Mouse (Mus musculus): Measurements from ENCODE around the gene S100a4. TPM values are rescaled to one million over a fixed set of nuclear protein-coding genes. Genes with fewer than 3 reads are reported as not detected.

Gene S100a4
- polyA plus RNA-seq (2012; rRNA removed), result 8.3 and 8.7 TPM in 2 replicates

GRCm38 (mm10) chr3:90603623-90604022 is at the start of gene S100a4:
Gene S100a4, plus strand, starts transcription at chr3:90603771.
- 37% methylated on average over 3 of the region's 3 CpGs for WGBS
- DNase-seq (ENCODE audit: low read depth, low spot score), result no peak

GRCm38 (mm10) chr3:90555954-90556353 is 47.6 kb upstream of the S100a4 start:
- no peak for DNase-seq (ENCODE audit: low read depth, low spot score)
- WGBS, result 68% methylated on average over 5 of the region's 5 CpGs

- 82% methylated on average over 6 of the region's 6 CpGs for WGBS
- no peak for DNase-seq (ENCODE audit: low read depth, low spot score)
Measured at GRCm38 (mm10) chr3:90560008-90560628, 43.5 kb upstream of the S100a4 start, which contains the start of gene S100a3. Gene S100a3, plus strand, starts transcription at chr3:90560578.

GRCm38 (mm10) chr3:90574691-90575090 is 28.9 kb upstream of the S100a4 start:
- no peak for DNase-seq (ENCODE audit: low read depth, low spot score)
- WGBS, result 67% methylated on average over 5 of the region's 5 CpGs

- no peak for DNase-seq (ENCODE audit: low read depth, low spot score)
- 23% methylated on average over 3 of the region's 3 CpGs for WGBS
Measured at GRCm38 (mm10) chr3:90575320-90575719, 28.3 kb upstream of the S100a4 start.

DNA sequence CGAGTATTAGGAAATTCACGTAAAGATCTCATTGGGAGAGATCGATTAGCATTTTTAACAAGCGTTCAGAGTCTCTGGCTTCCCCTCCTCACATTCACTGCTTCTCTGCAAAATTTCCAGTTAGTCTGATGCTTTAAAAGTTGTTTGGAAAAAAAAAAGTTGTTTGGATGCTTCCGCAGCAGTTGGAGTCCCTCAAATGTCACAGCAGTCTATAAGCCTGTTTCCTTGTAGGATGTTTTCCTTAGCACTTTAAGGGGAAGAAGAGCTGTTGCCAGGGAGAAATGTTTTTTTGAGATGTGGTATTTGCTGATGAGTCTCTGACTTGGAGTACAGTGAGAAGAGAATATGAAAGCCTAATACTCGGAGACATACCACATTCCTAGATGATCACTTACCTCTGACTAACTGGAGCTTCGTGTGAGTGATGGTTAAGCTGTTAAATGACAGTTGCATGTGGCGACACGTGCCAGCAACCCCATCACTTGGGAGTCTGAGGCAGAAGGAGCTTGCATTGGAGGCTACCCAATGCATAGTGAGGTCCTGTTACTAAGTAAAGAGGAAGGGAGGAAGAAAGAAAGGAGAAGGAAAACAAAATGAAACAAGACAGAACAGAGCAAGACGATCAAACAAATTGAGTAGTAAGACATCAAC is 27.1 kb upstream of the S100a4 start:
- DNase-seq (ENCODE audit: low read depth, low spot score), result no peak

DNA sequence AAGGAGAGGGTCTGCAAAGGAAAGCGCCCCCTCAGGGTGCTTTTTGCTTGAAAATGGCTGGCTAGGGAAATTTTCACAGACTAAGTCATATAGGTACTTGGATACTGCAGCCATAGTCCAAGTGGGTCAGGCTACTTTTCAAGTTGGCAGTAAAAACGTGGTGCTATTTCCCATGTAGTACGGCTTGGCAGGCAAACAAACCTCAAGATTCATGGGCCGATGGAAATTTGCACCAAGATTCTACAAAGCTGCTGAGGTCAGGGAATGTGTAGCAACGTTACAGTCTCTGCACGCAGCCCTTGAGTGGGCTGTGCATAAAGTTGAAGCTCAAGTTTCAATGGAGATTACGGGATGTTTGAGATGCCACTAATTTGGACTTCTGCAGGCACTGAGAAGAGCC is 24.1 kb upstream of the S100a4 start:
- 68% methylated on average over 7 of the region's 7 CpGs for WGBS
- no peak for DNase-seq (ENCODE audit: low read depth, low spot score)

More for the DNA sequence above, 27.1 kb upstream of the S100a4 start:
- 74% methylated on average over 10 of the region's 10 CpGs for WGBS

GRCm38 (mm10) chr3:90581141-90581540 is 22.4 kb upstream of the S100a4 start:
- WGBS, result 98% methylated on average over 5 of the region's 5 CpGs
- no peak for DNase-seq (ENCODE audit: low read depth, low spot score)

GRCm38 (mm10) chr3:90582156-90582555 is 21.4 kb upstream of the S100a4 start:
- DNase-seq (ENCODE audit: low read depth, low spot score), result no peak
- WGBS, result 97% methylated on average over 1 of the region's 1 CpGs

DNA sequence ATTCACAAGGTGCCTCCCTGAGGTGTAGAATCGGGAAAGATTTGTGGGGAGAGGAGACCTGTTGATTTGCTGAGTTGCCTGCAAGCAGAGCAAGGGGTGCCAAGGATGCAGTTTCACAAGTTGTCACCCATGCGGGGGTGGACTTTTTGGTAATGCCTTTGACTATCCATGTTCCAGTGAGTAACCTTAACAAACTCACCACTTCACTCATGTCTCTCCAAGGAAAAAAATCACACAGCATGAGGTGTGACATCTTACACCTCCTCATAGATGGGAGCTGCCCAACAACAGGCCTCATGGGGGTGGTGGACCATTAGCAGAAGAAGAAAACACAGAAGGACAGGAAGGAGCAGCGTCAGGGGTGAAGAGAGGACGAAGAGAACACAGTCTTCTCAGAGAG is 21.0 kb upstream of the S100a4 start:
- WGBS, result 92% methylated on average over 4 of the region's 4 CpGs
- DNase-seq (ENCODE audit: low read depth, low spot score), result no peak

GRCm38 (mm10) chr3:90583893-90584292 is 19.7 kb upstream of the S100a4 start:
- 45% methylated on average over 3 of the region's 3 CpGs for whole genome bisulfite sequencing

GRCm38 (mm10) chr3:90585595-90585994 is 18.0 kb upstream of the S100a4 start:
- WGBS, result 12% methylated on average over 5 of the region's 5 CpGs
- DNase-seq (ENCODE audit: low read depth, low spot score), result peak; percentile 72

More at GRCm38 (mm10) chr3:90583893-90584292, 19.7 kb upstream of the S100a4 start:
- no peak for DNase-seq (ENCODE audit: low read depth, low spot score)

- DNase-seq (ENCODE audit: low read depth, low spot score), result no peak
- WGBS, result 55% methylated on average over 15 of the region's 15 CpGs
Measured at GRCm38 (mm10) chr3:90586016-90586643, 17.4 kb upstream of the S100a4 start.

DNA sequence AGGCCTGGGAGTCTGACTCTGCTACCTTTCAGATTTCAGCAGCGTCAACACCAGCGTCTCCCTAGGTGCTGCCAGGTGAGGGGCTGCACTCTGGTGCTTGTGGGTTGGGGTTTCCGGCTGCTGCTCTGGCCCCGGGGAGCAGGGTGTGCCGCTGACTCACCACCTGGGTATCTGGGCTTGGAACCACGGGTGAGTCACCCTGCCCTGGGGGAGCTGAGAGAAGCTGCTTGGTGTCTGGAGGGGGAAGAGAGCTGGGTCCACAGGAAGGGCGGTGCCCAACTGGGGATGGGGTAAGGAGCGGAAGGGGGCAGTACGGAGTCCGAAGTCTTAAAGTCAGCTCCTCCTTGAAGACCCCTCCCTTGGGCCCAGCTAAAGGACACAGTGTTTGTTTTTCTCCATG is 16.7 kb upstream of the S100a4 start:
- WGBS, result 6% methylated on average over 10 of the region's 10 CpGs
- DNase-seq (ENCODE audit: low read depth, low spot score), result no peak

DNA sequence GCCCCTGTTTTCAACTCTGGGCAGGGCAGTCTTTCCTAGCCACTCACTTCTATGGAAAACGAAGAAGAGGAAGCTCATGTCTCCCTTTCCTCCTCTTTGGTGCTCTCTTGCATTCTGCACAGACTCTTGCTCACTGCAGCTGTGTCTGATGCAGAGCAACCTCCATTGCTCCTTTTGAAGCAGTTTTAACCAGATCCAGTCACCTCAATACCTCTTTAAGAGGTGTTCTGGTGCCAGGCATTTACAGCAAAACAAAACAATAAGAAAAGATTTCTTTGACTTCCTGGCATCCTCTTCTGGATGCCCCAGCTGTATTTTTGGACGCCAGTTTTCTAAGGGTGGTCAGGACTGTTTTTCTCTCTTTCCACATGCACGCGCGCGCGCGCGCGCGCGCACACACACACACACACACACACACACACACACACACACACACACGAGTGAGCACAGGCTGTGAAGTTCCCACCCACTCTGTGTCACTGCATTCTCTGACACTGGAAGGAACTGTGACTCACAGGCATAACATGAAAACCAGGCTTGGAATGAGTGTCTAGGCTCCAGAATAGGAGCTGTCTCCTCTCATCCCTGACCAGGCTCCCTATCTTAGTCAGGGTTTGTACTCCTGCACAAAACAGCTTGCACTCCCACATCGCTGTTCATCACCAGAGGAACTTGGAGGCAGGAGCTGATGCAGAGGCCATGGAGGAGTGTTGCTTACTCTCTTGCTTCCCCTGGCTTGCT is 16.0 kb upstream of the S100a4 start:
- 61% methylated on average over 14 of the region's 14 CpGs for WGBS
- DNase-seq (ENCODE audit: low read depth, low spot score), result no peak

DNA sequence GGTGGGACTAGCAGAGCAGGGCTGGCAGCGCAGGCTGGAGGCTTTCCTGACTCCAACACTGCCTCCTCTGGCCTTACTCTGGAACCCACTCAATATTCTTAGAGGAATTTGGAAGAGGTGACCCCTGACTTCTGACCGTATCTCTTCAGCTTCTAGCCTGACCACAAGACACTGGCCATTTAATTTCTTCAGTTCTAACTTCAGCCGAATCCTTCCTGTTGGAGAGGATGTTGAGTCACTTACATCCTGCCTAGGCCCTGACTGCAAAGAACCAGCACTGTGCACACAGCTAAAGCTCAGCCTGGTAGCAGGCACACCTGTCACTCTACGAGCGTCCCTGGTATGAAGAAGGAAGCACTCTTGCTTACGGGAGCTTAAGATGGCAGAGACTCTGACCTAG is 14.2 kb upstream of the S100a4 start:
- WGBS, result 79% methylated on average over 6 of the region's 6 CpGs
- no peak for DNase-seq (ENCODE audit: low read depth, low spot score)

GRCm38 (mm10) chr3:90589947-90590346 is 13.6 kb upstream of the S100a4 start, which contains the start of gene S100a2:
Gene S100a2, plus strand, starts transcription at chr3:90590247.
- DNase-seq (ENCODE audit: low read depth, low spot score), result no peak
- 95% methylated on average over 8 of the region's 8 CpGs for WGBS

- 91% methylated on average over 1 of the region's 1 CpGs for WGBS
- no peak for DNase-seq (ENCODE audit: low read depth, low spot score)
Measured at GRCm38 (mm10) chr3:90594466-90594865, 9.1 kb upstream of the S100a4 start.

GRCm38 (mm10) chr3:90595556-90595955 is 8.0 kb upstream of the S100a4 start:
- DNase-seq (ENCODE audit: low read depth, low spot score), result no peak
- WGBS, result 38% methylated on average over 5 of the region's 5 CpGs

- no peak for DNase-seq (ENCODE audit: low read depth, low spot score)
- 95% methylated on average over 6 of the region's 6 CpGs for WGBS
Measured at GRCm38 (mm10) chr3:90596810-90597209, 6.8 kb upstream of the S100a4 start.
